Mouse (Mus musculus) embryonic fibroblast, embryonic 13.5 days (primary cell): Measurements from ENCODE around the gene Srd5a2.

Experiments used
- CTCF ChIP-seq: IDR thresholded peaks from 2 replicates; pipeline ENCODE4 v1.5.1; 2011; ENCODE audit warnings: mild to moderate bottlenecking, control low read depth, low read length, moderate library complexity, borderline replicate concordance; ENCODE audit not compliant: insufficient read depth
- POLR2A ChIP-seq: IDR thresholded peaks from 2 replicates; pipeline ENCODE4 v1.6.1; 2011; ENCODE audit warnings: low read depth, mild to moderate bottlenecking, control low read depth, low read length, moderate library complexity

DNA sequence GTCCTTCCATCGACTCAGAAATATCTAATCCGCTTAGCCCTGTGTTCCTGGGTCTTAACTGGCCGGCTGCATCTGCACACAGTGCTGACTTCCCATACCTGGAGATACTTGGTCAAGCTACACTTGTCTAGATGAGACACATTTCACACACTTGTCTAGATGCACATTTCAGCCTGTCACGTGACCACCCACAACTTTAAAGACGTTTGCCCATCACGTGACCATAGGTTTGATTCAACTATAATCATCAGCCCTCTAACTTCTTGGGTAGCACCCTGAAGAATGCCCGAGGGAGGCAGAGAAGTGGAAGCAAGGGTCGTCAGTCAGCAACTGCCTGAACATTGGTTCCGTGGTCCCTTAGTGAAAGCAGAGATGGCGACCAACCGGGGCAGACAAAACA, 75.1 kb downstream of the Srd5a2 start:
- no peak for TF ChIP-seq CTCF
- TF ChIP-seq POLR2A, result no peak
